Comparison of ENCODE assay signal across 10 mouse cellular contexts in genomic region chr15:86234517-86235441, GRCm38 (mm10). TPM values are rescaled to one million over a fixed set of nuclear protein-coding genes. Genes with fewer than 3 reads are reported as not detected.
DNase-seq lines count a peak whose midpoint lies in the region; ATAC-seq and TF ChIP-seq lines count a peak whose summit lies in the region.
"Had no signal": no experiment of that assay in that cellular context is flagged by ENCODE, and none has a peak within 500 bp of the region (broad histone marks: within the 10 kb centered on the region; RNA-seq: fewer than 3 reads in every experiment).

No protein-coding gene starts in this region.

- peak; percentile 15 to 33 for DNase-seq in adrenal gland, adult (ENCODE audit: inconsistent age in 2 of 2, low spot score in 1 of 2)
- no peak for DNase-seq in adrenal gland, postnatal 36 days
- DNase-seq in left cerebral cortex, adult 9 months (ENCODE audit: low spot score in 2 of 2) = peak; percentile 55 to 79
- no peak for DNase-seq in left cerebral cortex, adult 11 months (ENCODE audit: low spot score)
- DNase-seq in thymus, adult 2 months = peak; percentile 41
- DNase-seq in MN1 (ENCODE audit: low spot score) = no peak
- DNase-seq in lung, postnatal 0 days (ENCODE audit: low spot score) = no peak
- DNase-seq: lung, embryonic 14.5 days had no signal

- H3K4me3 ChIP-seq in heart, embryonic 15.5 days = no peak overlapping the region
- H3K4me3 ChIP-seq in thymus, adult 2 months (ENCODE audit: control insufficient read depth, insufficient read depth, low read length) = no peak overlapping the region
- no peak overlapping the region for H3K4me3 ChIP-seq in lung, postnatal 0 days (ENCODE audit: low read depth, low read length)
- H3K4me3 ChIP-seq: hindbrain, embryonic 15.5 days had no signal

- no peak for TF ChIP-seq CTCF in thymus, adult 2 months (IDR thresholded peaks at IDR 0.05; ENCODE audit: borderline replicate concordance, control insufficient read depth, extremely low read depth, insufficient read depth, low read length, poor library complexity)
- TF ChIP-seq CTCF in lung, postnatal 0 days (IDR thresholded peaks at IDR 0.05) = no peak

- no peak overlapping the region for H3K9ac ChIP-seq in heart, embryonic 15.5 days
- H3K9ac ChIP-seq in lung, postnatal 0 days (replicated peaks; ENCODE audit: low read depth) = no peak overlapping the region
- H3K9ac ChIP-seq: hindbrain, embryonic 15.5 days; lung, embryonic 14.5 days had no signal

- no peaks in the 10 kb centered on the region for H3K27me3 ChIP-seq in heart, embryonic 15.5 days
- no peaks in the 10 kb centered on the region for H3K27me3 ChIP-seq in thymus, adult 2 months (ENCODE audit: control insufficient read depth, insufficient read depth, low read length)
- no peaks in the 10 kb centered on the region for H3K27me3 ChIP-seq in lung, postnatal 0 days (replicated peaks; ENCODE audit: insufficient read depth, low read length)
- H3K27me3 ChIP-seq: hindbrain, embryonic 15.5 days had no signal

- H3K4me2 ChIP-seq in heart, embryonic 15.5 days = no peak overlapping the region
- H3K4me2 ChIP-seq in lung, postnatal 0 days (replicated peaks; ENCODE audit: low read depth, low read length) = no peak overlapping the region
- H3K4me2 ChIP-seq: hindbrain, embryonic 15.5 days; lung, embryonic 14.5 days had no signal

- peak; percentile 19; the same call in 1 of the 2 replicates for ATAC-seq in heart, embryonic 15.5 days (replicated peaks; ENCODE audit: insufficient number of reproducible peaks, insufficient read depth, low FRiP score, low read depth)
- no peak for ATAC-seq in lung, postnatal 0 days

- no peaks in the 10 kb centered on the region for H3K9me3 ChIP-seq in heart, embryonic 15.5 days (replicated peaks)
- no peaks in the 10 kb centered on the region for H3K9me3 ChIP-seq in lung, postnatal 0 days (ENCODE audit: low read length)
- H3K9me3 ChIP-seq: hindbrain, embryonic 15.5 days had no signal

- TF ChIP-seq POLR2A in thymus, adult 2 months (IDR thresholded peaks at IDR 0.05; ENCODE audit: control insufficient read depth, extremely low read depth, insufficient read depth, low read length, poor library complexity) = no peak

- H3K4me1 ChIP-seq in heart, embryonic 15.5 days (replicated peaks) = peaks cover 14% of the 10 kb centered on the region
- H3K4me1 ChIP-seq in thymus, adult 2 months (replicated peaks; ENCODE audit: control insufficient read depth, insufficient read depth, low read length) = peaks cover 32% of the 10 kb centered on the region
- H3K4me1 ChIP-seq in lung, postnatal 0 days (ENCODE audit: insufficient read depth, low read depth, low read length) = peaks cover 3% of the 10 kb centered on the region; the same call in 1 of the 2 replicates

- WGBS in heart, embryonic 15.5 days = 77% methylated on average over 22 of the region's 22 CpGs
- WGBS in thymus, adult 2 months = 31% methylated on average over 22 of the region's 22 CpGs
- WGBS in lung, postnatal 0 days = 84% methylated on average over 22 of the region's 22 CpGs

- TF ChIP-seq EP300 in lung, postnatal 0 days (IDR thresholded peaks at IDR 0.05) = no peak

- no peak overlapping the region; the same call in 1 of the 2 replicates for H3K27ac ChIP-seq in heart, embryonic 15.5 days
- H3K27ac ChIP-seq in thymus, adult 2 months (ENCODE audit: control insufficient read depth, insufficient read depth, low read length) = peak overlapping the region; percentile 66
- H3K27ac ChIP-seq in lung, postnatal 0 days (ENCODE audit: low read length) = no peak overlapping the region
- H3K27ac ChIP-seq: hindbrain, embryonic 15.5 days had no signal

- H3K36me3 ChIP-seq in heart, embryonic 15.5 days = no peaks in the 10 kb centered on the region
- no peaks in the 10 kb centered on the region; the same call in 1 of the 2 replicates for H3K36me3 ChIP-seq in thymus, adult 2 months (ENCODE audit: control insufficient read depth, insufficient read depth, low read length)
- no peaks in the 10 kb centered on the region for H3K36me3 ChIP-seq in lung, postnatal 0 days (ENCODE audit: insufficient read depth, low read length)
- H3K36me3 ChIP-seq: hindbrain, embryonic 15.5 days had no signal

RNA-seq across cellular contexts. Expression of gene Tbc1d22a, which starts 20.5 kb away (rescaled TPM):
- total RNA-seq in adrenal gland, postnatal 36 days (2021) = 10 to 100 TPM; 28.9 to 35.6 TPM
- 9.2 and 12.5 TPM in 2 replicates for polyA plus RNA-seq in heart, embryonic 15.5 days (2015; fragmentation: Nextera tagmentation; extraction: Ambion mirVana)
- polyA plus RNA-seq in thymus, adult 2 months (2012; rRNA removed) = 53.1 and 56.5 TPM in 2 replicates
- polyA plus RNA-seq in lung, postnatal 0 days (2015; fragmentation: Nextera tagmentation; extraction: Ambion mirVana) = 11.8 and 13.1 TPM in 2 replicates

RNA-seq across cellular contexts. Expression of gene Cerk, which starts 48.8 kb away (rescaled TPM):
- total RNA-seq in adrenal gland, postnatal 36 days (2021) = 10 to 100 TPM; 27.1 to 74.2 TPM
- polyA plus RNA-seq in heart, embryonic 15.5 days (2015; fragmentation: Nextera tagmentation; extraction: Ambion mirVana) = 13.2 and 17.9 TPM in 2 replicates
- 178 and 180 TPM in 2 replicates for polyA plus RNA-seq in thymus, adult 2 months (2012; rRNA removed)
- polyA plus RNA-seq in lung, postnatal 0 days (2015; fragmentation: Nextera tagmentation; extraction: Ambion mirVana) = 16.9 and 20.0 TPM in 2 replicates

Comparison
In these comparisons a context has a peak if more than half of its experiments do, and no peak if none do; other contexts are left out.
1. DNase-seq: peak in adrenal gland, adult (2 of 2), left cerebral cortex, adult 9 months (2 of 2) and thymus, adult 2 months (single experiment); none in adrenal gland, postnatal 36 days (0 of 2), left cerebral cortex, adult 11 months (single experiment), MN1 (single experiment) and lung, postnatal 0 days (single experiment).